Mouse (Mus musculus) midbrain, embryonic 12.5 days (tissue): ENCODE results near the gene Krtap4-1. TPM values are rescaled to one million over a fixed set of nuclear protein-coding genes. Genes with fewer than 3 reads are reported as not detected.

Experiments used
- ATAC-seq: fragments of 200-750 bp; cut with Nextera tagmentation; 2 replicates; pipeline ENCODE4 v1.8.0; 2017; ENCODE audit warnings: low read depth, moderate TSS enrichment, moderate library complexity; ENCODE audit not compliant: low FRiP score
- H3K27ac ChIP-seq: fragments of 300-500 bp; sonication (generic); replicated peaks from 2 replicates; pipeline ENCODE4 v1.5.1; 2016; ENCODE audit warnings: mild to moderate bottlenecking
- H3K27me3 ChIP-seq: fragments of 300-500 bp; sonication (generic); 2 replicates; pipeline ENCODE4 v1.6.1; 2016; ENCODE audit warnings: mild to moderate bottlenecking
- H3K36me3 ChIP-seq: fragments of 300-500 bp; sonication (generic); 2 replicates; pipeline ENCODE4 v1.6.1; 2016
- H3K4me1 ChIP-seq: fragments of 300-500 bp; sonication (generic); 2 replicates; pipeline ENCODE4 v1.6.1; 2016
- H3K4me2 ChIP-seq: fragments of 300-500 bp; sonication (generic); replicated peaks from 2 replicates; pipeline ENCODE4 v1.6.1; 2016; ENCODE audit warnings: mild to moderate bottlenecking, moderate library complexity
- H3K4me3 ChIP-seq: fragments of 300-500 bp; sonication (generic); 2 replicates; pipeline ENCODE4 v1.5.1; 2016; ENCODE audit warnings: mild to moderate bottlenecking
- H3K9ac ChIP-seq: fragments of 300-500 bp; sonication (generic); replicated peaks from 2 replicates; pipeline ENCODE4 v1.6.1; 2016; ENCODE audit warnings: mild to moderate bottlenecking, moderate library complexity
- H3K9me3 ChIP-seq: fragments of 300-500 bp; sonication (generic); 2 replicates; pipeline ENCODE4 v1.6.1; 2016; ENCODE audit warnings: mild to moderate bottlenecking
- WGBS: fragments of 180-500 bp; shearing (Covaris S2); methylation state at CpG from one replicate; pipeline ENCODE4 v1.1.7; 2016; 5-methylcytosine and 5-hydroxymethylcytosine counted together
- polyA plus RNA-seq: library from polyadenylated mRNA; unstranded; fragments of >200 nt; fragmentation: Nextera tagmentation; extraction: Ambion mirVana; gene quantifications from 2 replicates; pipeline ENCODE4 v1.2.1, GENCODE M21; 2016

Krtap4-1 gene
- polyA plus RNA-seq, 1 experiment from 2014 or later: not detected

DNA sequence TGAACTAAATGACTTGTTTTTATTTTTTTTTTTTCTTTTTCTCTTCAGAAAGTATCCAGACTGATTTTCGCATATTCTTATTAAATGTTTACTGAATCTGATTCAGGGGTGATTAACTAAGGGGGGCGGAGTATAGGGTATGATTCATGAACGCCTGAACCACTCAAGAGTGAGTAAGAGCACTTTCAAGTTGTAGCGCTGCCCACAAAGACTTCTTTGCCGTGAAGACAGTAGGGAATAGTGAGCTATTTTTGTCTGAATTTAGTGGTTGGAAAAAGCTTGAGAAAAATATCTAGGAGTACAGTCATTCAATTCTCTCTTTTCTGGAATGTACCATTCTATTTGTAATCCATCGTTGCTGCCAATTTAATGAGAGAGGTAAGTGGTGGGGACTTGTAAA lies 46.5 kb downstream of the Krtap4-1 start:
- H3K36me3 ChIP-seq: no peaks in the 10 kb centered on the region
- no peak overlapping the region for H3K4me2 ChIP-seq
- no peak overlapping the region for H3K9ac ChIP-seq
- H3K27ac ChIP-seq: no peak overlapping the region
- no peak for ATAC-seq
- no peak overlapping the region for H3K4me3 ChIP-seq
- no peaks in the 10 kb centered on the region for H3K9me3 ChIP-seq
- no peaks in the 10 kb centered on the region for H3K27me3 ChIP-seq
- 91% methylated on average over 6 of the region's 6 CpGs for WGBS
- H3K4me1 ChIP-seq: no peaks in the 10 kb centered on the region

DNA sequence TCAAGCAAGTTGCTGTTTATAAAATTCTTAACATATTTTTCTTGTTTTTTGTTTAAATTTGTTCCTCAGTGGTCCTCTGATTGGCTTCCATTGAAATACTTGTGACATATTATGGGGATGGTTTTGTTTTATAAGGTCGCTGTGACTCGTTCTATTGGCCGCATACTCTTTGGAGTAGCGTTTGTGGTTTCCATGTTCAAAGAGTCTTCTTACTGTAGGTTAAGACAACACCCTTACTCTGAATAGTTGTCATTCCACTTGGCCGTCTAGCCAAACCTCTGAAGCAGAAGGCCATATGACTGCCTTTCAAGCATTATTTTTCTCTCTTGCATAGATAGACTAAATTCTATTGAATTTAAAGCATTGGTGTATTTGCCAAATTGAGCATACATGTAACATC lies 47.0 kb downstream of the Krtap4-1 start:
- no peak overlapping the region for H3K4me3 ChIP-seq
- H3K9ac ChIP-seq: no peak overlapping the region
- no peak overlapping the region for H3K27ac ChIP-seq
- H3K4me1 ChIP-seq: no peaks in the 10 kb centered on the region
- WGBS: 94% methylated on average over 5 of the region's 5 CpGs
- no peak for ATAC-seq
- H3K36me3 ChIP-seq: no peaks in the 10 kb centered on the region
- H3K4me2 ChIP-seq: no peak overlapping the region
- no peaks in the 10 kb centered on the region for H3K9me3 ChIP-seq
- no peaks in the 10 kb centered on the region for H3K27me3 ChIP-seq

DNA sequence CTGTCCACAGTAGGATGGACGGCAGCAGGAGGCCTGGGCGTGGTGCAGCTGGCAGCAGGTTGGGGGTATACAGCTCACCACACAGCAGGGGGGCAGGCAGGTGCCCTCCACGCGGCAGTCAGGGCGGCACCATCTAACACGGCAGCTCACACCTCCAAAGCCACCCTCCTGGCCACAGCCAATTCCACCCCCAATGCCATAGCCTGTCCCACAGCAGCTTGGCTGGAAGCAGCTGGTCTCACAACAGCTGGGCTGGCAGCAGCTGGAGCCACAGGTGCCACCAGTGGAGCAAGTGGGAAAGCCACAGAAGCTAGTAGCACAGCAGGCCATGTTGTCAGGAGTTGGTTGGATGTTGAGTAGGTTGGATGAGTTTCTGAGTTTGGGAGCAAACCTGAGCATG lies 47.4 kb downstream of the Krtap4-1 start, which contains the start of gene Krtap1-5:
Gene Krtap1-5, minus strand, starts transcription at position 381 of the 400 bp plus-strand sequence.
- no peaks in the 10 kb centered on the region for H3K36me3 ChIP-seq
- no peaks in the 10 kb centered on the region for H3K27me3 ChIP-seq
- no peak within 1 kb of the TSS for H3K27ac ChIP-seq
- no peak within 1 kb of the TSS for H3K9ac ChIP-seq
- no peaks in the 10 kb centered on the region for H3K4me1 ChIP-seq
- H3K9me3 ChIP-seq: no peaks in the 10 kb centered on the region
- no peak for ATAC-seq
- WGBS: 96% methylated on average over 6 of the region's 6 CpGs
- H3K4me3 ChIP-seq: no peak within 1 kb of the TSS
- H3K4me2 ChIP-seq: no peak within 1 kb of the TSS

Other genes starting within 250 kb of the Krtap4-1 start
- gene Krt10, start 238.9 kb downstream of the Krtap4-1 start, polyA plus RNA-seq: 35.9 and 37.2 TPM in 2 replicates
- gene Krt12, start 206.0 kb downstream of the Krtap4-1 start, polyA plus RNA-seq: not detected in 2 replicates
- gene Krt20, start 190.1 kb downstream of the Krtap4-1 start, polyA plus RNA-seq: 0.09 and 0.20 TPM in 2 replicates
- gene Krt23, start 135.1 kb downstream of the Krtap4-1 start, polyA plus RNA-seq: not detected in 2 replicates
- not detected in 2 replicates for gene Krt39, start 106.9 kb downstream of the Krtap4-1 start, polyA plus RNA-seq
- not detected in 2 replicates for gene Krt40, start 85.1 kb downstream of the Krtap4-1 start, polyA plus RNA-seq
- gene Krtap3-3, start 77.4 kb downstream of the Krtap4-1 start, polyA plus RNA-seq: not detected in 2 replicates
- not detected in 2 replicates for gene Krtap3-2, start 71.4 kb downstream of the Krtap4-1 start, polyA plus RNA-seq
- gene Gm11939, start 68.8 kb downstream of the Krtap4-1 start, polyA plus RNA-seq: not detected in 2 replicates
- gene Krtap3-1, start 61.6 kb downstream of the Krtap4-1 start, polyA plus RNA-seq: not detected in 2 replicates
- gene Krtap1-5, start 47.2 kb downstream of the Krtap4-1 start, polyA plus RNA-seq: not detected in 2 replicates
- gene Krtap1-4, start 44.6 kb downstream of the Krtap4-1 start, polyA plus RNA-seq: not detected in 2 replicates
- gene Krtap1-3, start 36.9 kb downstream of the Krtap4-1 start, polyA plus RNA-seq: not detected in 2 replicates
- gene Krtap9-3, start 30.1 kb downstream of the Krtap4-1 start, polyA plus RNA-seq: not detected in 2 replicates
- gene Gm11938, start 24.9 kb downstream of the Krtap4-1 start, polyA plus RNA-seq: not detected in 2 replicates
- gene Gm11937, start 18.0 kb downstream of the Krtap4-1 start, polyA plus RNA-seq: not detected in 2 replicates
- gene Krtap2-4, start 13.4 kb downstream of the Krtap4-1 start, polyA plus RNA-seq: not detected in 2 replicates
- not detected in 2 replicates for gene Gm11562, start 7.8 kb downstream of the Krtap4-1 start, polyA plus RNA-seq
- gene Krtap4-2, start 6.8 kb upstream of the Krtap4-1 start, polyA plus RNA-seq: not detected in 2 replicates
- gene Krtap4-7, start 15.9 kb upstream of the Krtap4-1 start, polyA plus RNA-seq: not detected in 2 replicates
- gene Gm11555, start 22.0 kb upstream of the Krtap4-1 start, polyA plus RNA-seq: not detected in 2 replicates
- not detected in 2 replicates for gene Gm11563, start 30.7 kb upstream of the Krtap4-1 start, polyA plus RNA-seq
- gene Krtap4-6, start 37.7 kb upstream of the Krtap4-1 start, polyA plus RNA-seq: not detected in 2 replicates
- gene Gm14190, start 62.5 kb upstream of the Krtap4-1 start, polyA plus RNA-seq: not detected in 2 replicates
- not detected in 2 replicates for gene Gm14180, start 106.1 kb upstream of the Krtap4-1 start, polyA plus RNA-seq
- gene Gm11595, start 144.7 kb upstream of the Krtap4-1 start, polyA plus RNA-seq: not detected in 2 replicates
- not detected in 2 replicates for gene Krtap4-8, start 152.5 kb upstream of the Krtap4-1 start, polyA plus RNA-seq
- gene Krtap4-9, start 157.0 kb upstream of the Krtap4-1 start, polyA plus RNA-seq: not detected in 2 replicates
- gene Gm11596, start 165.2 kb upstream of the Krtap4-1 start, polyA plus RNA-seq: not detected in 2 replicates
- not detected in 2 replicates for gene Gm11569, start 170.7 kb upstream of the Krtap4-1 start, polyA plus RNA-seq
- not detected in 2 replicates for gene Gm11554, start 176.2 kb upstream of the Krtap4-1 start, polyA plus RNA-seq
- gene Krtap4-13, start 181.7 kb upstream of the Krtap4-1 start, polyA plus RNA-seq: not detected in 2 replicates
- not detected in 2 replicates for gene Gm11564, start 187.4 kb upstream of the Krtap4-1 start, polyA plus RNA-seq
- not detected in 2 replicates for gene 2300003K06Rik, start 209.8 kb upstream of the Krtap4-1 start, polyA plus RNA-seq
- not detected in 2 replicates for gene Krtap4-16, start 223.4 kb upstream of the Krtap4-1 start, polyA plus RNA-seq
- not detected in 2 replicates for gene Gm11568, start 229.7 kb upstream of the Krtap4-1 start, polyA plus RNA-seq
- gene Gm11559, start 236.2 kb upstream of the Krtap4-1 start, polyA plus RNA-seq: not detected in 2 replicates
- not detected in 2 replicates for gene Krtap9-1, start 245.2 kb upstream of the Krtap4-1 start, polyA plus RNA-seq